Mouse (Mus musculus) bone marrow, adult 2 months (tissue): Measurements from ENCODE around the gene Tfeb. TPM values are rescaled to one million over a fixed set of nuclear protein-coding genes. Genes with fewer than 3 reads are reported as not detected.

Experiments
- H3K27ac ChIP-seq: fragments of 200-500 bp; 2 replicates; pipeline ENCODE4 v1.5.1; 2012; ENCODE audit warnings: low read depth, mild to moderate bottlenecking, control low read depth, inconsistent platforms, low read length; ENCODE audit not compliant: control insufficient read depth, poor library complexity, insufficient read depth
- H3K4me1 ChIP-seq: fragments of 200-500 bp; 2 replicates; pipeline ENCODE4 v1.6.1; 2011; ENCODE audit warnings: low read length; ENCODE audit not compliant: control insufficient read depth, insufficient read depth
- H3K4me3 ChIP-seq: fragments of 200-500 bp; replicated peaks from 2 replicates; pipeline ENCODE3; 2011; ENCODE audit warnings: mild to moderate bottlenecking, low read depth, low read length, control low read depth; ENCODE audit not compliant: control insufficient read depth
- CTCF ChIP-seq: fragments of 200-500 bp; IDR thresholded peaks from 2 replicates; pipeline ENCODE4 v1.5.1; 2011; ENCODE audit warnings: low read length, control low read depth; ENCODE audit not compliant: control insufficient read depth, insufficient read depth
- POLR2A ChIP-seq: fragments of 200-500 bp; IDR thresholded peaks from 2 replicates; pipeline ENCODE4 v1.6.1; 2011; ENCODE audit warnings: low read depth, mild to moderate bottlenecking, control low read depth, low read length, borderline replicate concordance; ENCODE audit not compliant: control insufficient read depth
- WGBS: fragments of 180-500 bp; shearing (Covaris S2); methylation state at CpG from one replicate; pipeline ENCODE4 v1.1.7; 2018; 5-methylcytosine and 5-hydroxymethylcytosine counted together
- polyA plus RNA-seq: library from polyadenylated mRNA; stranded (reverse); fragments of >200 nt; gene quantifications from 2 replicates; pipeline ENCODE4 v1.2.4, GENCODE M21; 2011; ENCODE audit warnings: low replicate concordance; ENCODE audit not compliant: missing spikeins, insufficient read depth, insufficient read length

Tfeb gene
- polyA plus RNA-seq, result 22.6 and 43.7 TPM in 2 replicates

DNA sequence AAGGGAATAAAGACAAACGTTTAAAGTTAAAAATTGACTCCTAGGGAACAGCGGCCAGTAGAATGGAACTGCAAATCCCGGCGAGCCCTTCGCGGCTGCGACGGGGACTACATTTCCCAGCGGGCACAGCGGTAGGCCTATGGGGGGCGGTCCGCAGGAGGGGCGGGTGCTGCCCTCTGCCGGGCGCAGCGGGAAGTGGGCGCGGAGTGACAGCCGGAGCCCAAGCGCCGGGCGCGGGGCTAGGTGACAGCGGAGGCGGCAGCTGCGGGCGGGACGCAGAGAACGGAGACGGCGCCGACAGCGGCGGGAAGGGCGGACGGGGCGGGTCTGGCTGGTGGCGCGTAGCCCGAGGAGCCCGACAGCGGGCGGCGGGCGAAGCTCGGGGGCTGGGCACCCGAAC is at the start of gene Tfeb:
Tfeb (plus strand) TSS at position 175 of the 400 bp plus-strand sequence.
- peak within 1 kb of the TSS; percentile 97 for H3K27ac ChIP-seq
- peak within 1 kb of the TSS; percentile 80 for H3K4me3 ChIP-seq
- WGBS, result under 1% methylated on average over 47 of the region's 47 CpGs
- TF ChIP-seq POLR2A (peak; percentile 60; the same call in 1 of the 2 replicates), CTCF (peak; percentile 89)
- H3K4me1 ChIP-seq, result peaks cover 2% of the 10 kb centered on the region; the same call in 1 of the 2 replicates

DNA sequence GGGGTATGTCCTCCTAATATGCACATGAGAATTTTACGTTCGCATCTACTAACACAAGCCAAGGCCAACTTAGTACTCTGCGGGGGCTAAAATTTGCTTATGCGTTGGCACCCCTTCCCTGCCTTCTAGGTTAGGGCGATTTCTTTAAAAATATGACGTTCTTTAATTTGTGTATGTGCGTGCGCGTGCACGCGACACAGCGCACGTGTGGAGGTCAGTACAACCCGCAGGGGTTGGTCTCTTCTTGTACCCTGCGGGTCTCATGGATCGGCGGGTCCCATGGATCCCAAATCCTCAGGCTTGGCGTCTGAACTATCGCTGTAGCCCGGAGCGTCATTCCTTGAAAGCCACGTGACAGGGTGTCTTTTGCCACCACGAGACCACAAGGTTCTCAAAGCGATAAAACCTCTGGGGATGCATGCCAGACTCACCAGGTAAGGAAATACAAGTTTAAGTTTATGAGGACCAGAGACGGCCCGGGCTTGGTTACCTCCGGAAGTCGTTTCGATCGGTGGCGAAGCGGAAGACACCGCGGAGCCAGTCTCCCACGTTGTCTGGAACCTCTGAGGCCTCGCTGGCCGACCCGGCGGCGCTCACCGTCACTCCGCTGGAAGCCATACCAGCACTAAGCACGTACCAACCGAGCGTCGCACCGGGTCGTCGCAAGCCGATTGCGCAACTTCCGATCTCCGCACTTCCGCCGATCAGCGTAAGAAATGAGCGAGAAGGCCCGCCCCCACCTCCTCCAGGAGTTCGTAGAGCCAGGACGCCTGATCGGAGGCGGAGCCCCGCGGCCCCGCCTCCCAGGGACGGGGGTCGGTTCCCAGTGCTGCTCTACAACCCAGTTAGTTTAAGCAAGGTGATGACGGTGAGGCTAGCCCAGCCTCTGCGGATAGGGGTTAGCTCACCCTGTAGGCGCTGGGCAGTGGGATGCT is 49.2 kb upstream of the Tfeb start:
- H3K4me3 ChIP-seq, result peak overlapping the region; percentile 91
- no peaks in the 10 kb centered on the region; the same call in 1 of the 2 replicates for H3K4me1 ChIP-seq
- WGBS, result under 1% methylated on average over 70 of the region's 70 CpGs
- no peak for TF ChIP-seq CTCF
- peak; percentile 85; the same call in 1 of the 2 replicates for TF ChIP-seq POLR2A
- peak overlapping the region; percentile 84 for H3K27ac ChIP-seq

DNA sequence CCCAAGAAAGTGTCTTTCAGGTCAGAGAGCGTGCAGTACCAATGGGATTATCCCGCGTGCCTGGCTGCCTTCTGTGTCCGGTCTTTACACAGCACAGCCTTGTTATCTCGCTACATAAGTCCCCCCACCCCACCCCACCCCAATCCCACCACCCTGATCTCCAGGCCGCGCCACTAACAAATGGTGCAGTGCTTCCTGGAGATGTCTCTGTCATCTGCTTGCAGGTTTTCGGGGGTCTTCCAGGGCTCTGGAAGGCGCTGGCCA is 48.6 kb upstream of the Tfeb start, which contains the start of gene Tomm6:
Tomm6 (minus strand) TSS at position 43 of the 264 bp plus-strand sequence.
- peak within 1 kb of the TSS; percentile 91 for H3K4me3 ChIP-seq
- no peaks in the 10 kb centered on the region; the same call in 1 of the 2 replicates for H3K4me1 ChIP-seq
- 2% methylated on average over 9 of the region's 9 CpGs for WGBS
- peak within 1 kb of the TSS; percentile 84 for H3K27ac ChIP-seq
- TF ChIP-seq POLR2A, result no peak
- TF ChIP-seq CTCF, result no peak

DNA sequence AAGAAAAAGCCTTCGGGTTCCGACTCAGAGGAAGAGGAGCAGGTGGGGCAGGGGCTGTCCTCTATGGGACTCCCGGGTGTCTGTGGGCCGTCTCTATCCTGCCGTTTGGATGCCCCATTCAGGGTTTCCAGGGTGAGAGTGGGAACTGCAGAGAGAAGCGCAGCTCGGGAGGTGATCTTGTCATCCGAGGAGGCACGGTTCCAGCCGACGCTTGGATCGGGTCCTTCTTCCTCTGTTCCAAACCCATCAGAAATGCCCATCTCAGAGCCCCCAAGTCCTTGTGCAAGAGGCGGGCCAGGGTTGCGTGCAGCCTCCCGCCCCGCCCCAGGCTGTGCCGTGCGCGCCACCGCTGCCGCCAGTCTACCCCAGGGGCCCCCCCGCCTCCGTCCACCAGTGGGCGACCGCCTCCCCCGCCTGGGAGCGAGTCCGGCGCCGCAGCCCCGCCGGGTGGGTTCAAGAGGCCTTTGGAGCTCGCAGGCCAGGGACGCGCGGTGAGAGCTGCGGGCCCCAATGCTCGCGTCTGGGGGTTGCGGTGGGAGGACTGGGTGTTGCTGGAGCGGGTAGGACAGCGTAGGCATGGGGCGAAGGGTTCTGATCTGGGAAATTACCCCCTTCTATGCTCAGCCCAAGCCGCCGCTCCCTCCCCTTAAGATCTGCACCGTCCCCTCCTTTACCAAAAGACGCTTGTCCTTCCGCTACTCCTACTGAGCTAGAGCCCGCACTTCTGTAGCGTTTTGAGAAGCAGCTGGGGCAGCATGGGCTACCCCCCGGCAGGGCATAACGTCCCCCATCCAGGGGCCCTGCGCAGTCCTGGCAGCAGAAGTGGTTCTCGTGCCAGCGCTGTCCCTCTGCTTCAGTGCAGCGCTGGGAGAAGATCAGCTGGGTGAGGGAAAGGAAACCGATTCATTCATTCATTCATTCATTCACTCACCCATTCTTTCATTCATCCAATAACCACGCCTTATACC is 47.9 kb upstream of the Tfeb start, which contains the start of gene Frs3:
Frs3 (plus strand) TSS at position 423 of the 968 bp plus-strand sequence.
- H3K27ac ChIP-seq, result peak within 1 kb of the TSS; percentile 84
- TF ChIP-seq POLR2A (no peak; the same call in 1 of the 2 replicates), CTCF (no peak)
- peak within 1 kb of the TSS; percentile 91 for H3K4me3 ChIP-seq
- WGBS, result 2% methylated on average over 58 of the region's 58 CpGs
- no peaks in the 10 kb centered on the region; the same call in 1 of the 2 replicates for H3K4me1 ChIP-seq

DNA sequence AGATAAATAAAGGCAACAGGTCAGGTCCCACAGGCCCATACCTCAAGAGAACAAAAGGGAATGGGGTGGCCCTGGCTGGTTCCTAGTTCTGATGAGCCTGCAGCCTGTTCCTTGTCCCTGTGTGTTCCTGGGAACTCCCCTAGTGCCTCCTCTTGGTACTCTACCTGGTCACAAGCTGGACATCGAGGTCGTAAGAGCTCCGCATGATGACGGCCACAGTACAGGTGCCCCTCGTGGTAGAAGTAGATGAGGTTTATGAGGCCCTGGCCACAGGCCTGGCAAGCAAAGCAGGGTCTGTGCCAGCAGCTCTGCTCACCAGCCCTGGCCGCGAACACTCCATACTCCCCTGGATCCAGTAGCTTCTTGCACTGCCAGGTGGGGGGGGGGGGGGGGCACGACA is 46.9 kb upstream of the Tfeb start:
- no peak overlapping the region for H3K4me3 ChIP-seq

DNA sequence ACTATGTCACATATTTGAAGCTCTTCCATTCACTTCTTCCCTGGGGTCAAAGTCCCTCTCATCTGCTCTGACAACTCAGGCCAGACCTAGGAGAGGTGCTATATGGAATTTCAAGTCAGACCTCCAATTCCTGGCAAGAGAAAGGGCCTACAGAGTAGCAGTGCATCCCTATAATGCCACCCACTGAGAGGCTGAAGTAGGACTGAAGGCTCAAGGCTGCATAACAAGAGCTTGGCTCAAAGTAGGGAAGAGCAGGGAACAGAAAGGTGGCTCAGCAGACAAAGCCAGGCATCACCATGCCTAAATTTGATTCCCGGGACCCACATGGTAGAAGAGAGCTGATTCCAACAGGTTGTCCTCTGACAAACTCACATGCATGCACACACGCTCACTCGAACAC is 45.2 kb upstream of the Tfeb start:
- WGBS, result 95% methylated on average over 3 of the region's 3 CpGs
- no peak for TF ChIP-seq CTCF
- no peak for TF ChIP-seq POLR2A
- Histone ChIP-seq H3K4me1 (no peaks in the 10 kb centered on the region; the same call in 1 of the 2 replicates), H3K27ac (no peak overlapping the region), H3K4me3 (no peak overlapping the region)

More for the DNA sequence above, 46.9 kb upstream of the Tfeb start:
- WGBS, result 87% methylated on average over 8 of the region's 8 CpGs
- Histone ChIP-seq H3K27ac (no peak overlapping the region), H3K4me1 (no peaks in the 10 kb centered on the region; the same call in 1 of the 2 replicates)
- TF ChIP-seq CTCF (no peak), POLR2A (no peak)

DNA sequence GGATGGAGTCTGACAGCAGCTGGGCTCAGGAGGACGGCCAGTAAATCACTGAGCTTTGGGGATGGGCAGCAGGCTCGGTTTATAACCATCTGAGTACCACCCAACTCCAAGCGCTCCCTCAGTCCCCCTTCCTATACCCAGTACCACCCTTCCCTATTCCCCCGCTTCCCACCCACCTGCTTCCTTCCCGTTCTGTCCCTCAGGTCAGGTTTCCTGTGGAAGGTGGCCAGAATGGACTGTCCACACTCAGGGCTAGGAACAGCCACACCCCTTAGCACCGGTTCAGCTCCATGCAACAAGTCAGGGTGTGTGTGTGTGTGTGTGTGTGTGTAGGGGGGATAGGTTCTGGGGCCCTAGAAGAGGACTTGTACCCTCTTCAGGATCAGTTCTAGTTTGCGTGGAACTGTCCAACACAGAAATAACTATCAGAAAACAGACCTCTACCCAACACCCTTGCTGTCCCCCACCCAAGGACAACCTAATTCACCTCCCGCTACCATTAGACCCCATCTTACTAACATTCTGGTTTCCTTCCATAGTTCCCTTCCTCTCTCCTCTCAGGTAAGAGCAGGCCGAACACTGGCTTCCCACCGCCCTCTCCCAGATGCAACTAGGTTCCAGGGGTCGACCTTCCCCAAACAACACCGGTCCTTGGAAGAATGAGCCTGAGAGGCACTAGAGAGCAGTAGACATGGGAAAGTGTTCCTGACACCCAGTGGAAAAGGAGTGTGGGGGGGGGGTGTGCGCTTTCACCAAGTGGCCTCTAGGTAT is 43.0 kb upstream of the Tfeb start:
- Histone ChIP-seq H3K4me3 (peak overlapping the region; percentile 88), H3K27ac (no peak overlapping the region), H3K4me1 (no peaks in the 10 kb centered on the region)
- WGBS, result 71% methylated on average over 13 of the region's 13 CpGs
- TF ChIP-seq CTCF (no peak), POLR2A (no peak)
